Mouse (Mus musculus): Measurements from ENCODE around the gene Tnfaip2. TPM values are rescaled to one million over a fixed set of nuclear protein-coding genes. Genes with fewer than 3 reads are reported as not detected.

The Tnfaip2 gene
- polyA plus RNA-seq, 1 experiment from 2014 or later, result 9.0 TPM

- DNase-seq (ENCODE audit: low spot score), result no peak
These were observed 14.7 kb upstream of the Tnfaip2 start for GRCm38 (mm10) chr12:111427438-111428113.

- DNase-seq (ENCODE audit: low spot score), result no peak
These were observed 13.9 kb upstream of the Tnfaip2 start for GRCm38 (mm10) chr12:111428364-111428763.

GRCm38 (mm10) chr12:111428961-111429911 is 13.0 kb upstream of the Tnfaip2 start:
- peak; percentile 57 for DNase-seq (ENCODE audit: low spot score)

- no peak for DNase-seq (ENCODE audit: low spot score)
These were observed 12.0 kb upstream of the Tnfaip2 start for GRCm38 (mm10) chr12:111430049-111430867.

- DNase-seq (ENCODE audit: low spot score), result no peak
These were observed 11.1 kb upstream of the Tnfaip2 start for GRCm38 (mm10) chr12:111430868-111431817.

- DNase-seq (ENCODE audit: low spot score), result no peak
These were observed 10.2 kb upstream of the Tnfaip2 start for GRCm38 (mm10) chr12:111432097-111432496.

- no peak for DNase-seq (ENCODE audit: low spot score)
These were observed 9.4 kb upstream of the Tnfaip2 start for GRCm38 (mm10) chr12:111432751-111433331.

- no peak for DNase-seq (ENCODE audit: low spot score)
These were observed 8.0 kb upstream of the Tnfaip2 start for GRCm38 (mm10) chr12:111434164-111434744.

- DNase-seq (ENCODE audit: low spot score), result no peak
These were observed 7.4 kb upstream of the Tnfaip2 start for GRCm38 (mm10) chr12:111434745-111435327.

- no peak for DNase-seq (ENCODE audit: low spot score)
These were observed 6.1 kb upstream of the Tnfaip2 start for GRCm38 (mm10) chr12:111436170-111436569.

- DNase-seq (ENCODE audit: low spot score), result no peak
These were observed 5.6 kb upstream of the Tnfaip2 start for GRCm38 (mm10) chr12:111436640-111437039.

- DNase-seq (ENCODE audit: low spot score), result no peak
These were observed 4.9 kb upstream of the Tnfaip2 start for GRCm38 (mm10) chr12:111437222-111437900.

GRCm38 (mm10) chr12:111438850-111439249 is 3.4 kb upstream of the Tnfaip2 start:
- DNase-seq (ENCODE audit: low spot score), result no peak

GRCm38 (mm10) chr12:111440701-111441373 is 1.4 kb upstream of the Tnfaip2 start:
- DNase-seq (ENCODE audit: low spot score), result no peak

- DNase-seq (ENCODE audit: low spot score), result no peak
These were observed 746 bp upstream of the Tnfaip2 start for GRCm38 (mm10) chr12:111441523-111441922.

GRCm38 (mm10) chr12:111443011-111443870 is 972 bp downstream of the Tnfaip2 start:
- DNase-seq (ENCODE audit: low spot score), result no peak
